Mouse (Mus musculus): ENCODE data around the gene Serpina1f. TPM values are rescaled to one million over a fixed set of nuclear protein-coding genes. Genes with fewer than 3 reads are reported as not detected.
A peak's percentile ranks its signal among the peaks of the same experiment; 100 is the strongest.
"Not testable (repeated sequence)": the region's sequence is repeated elsewhere in the genome, so short reads cannot be mapped to it uniquely, and the experiment has no call there.

Gene Serpina1f
- polyA plus RNA-seq, 1 experiment from 2014 or later, result not detected

- no peaks in the 10 kb centered on the region for H3K4me1 ChIP-seq (ENCODE audit: control insufficient read depth, insufficient read depth, low read length)
- H3K4me3 ChIP-seq (ENCODE audit: low read depth, low read length), result no peak overlapping the region
- ATAC-seq (ENCODE audit: low FRiP score), result no peak
- no peak overlapping the region for H3K9ac ChIP-seq (ENCODE audit: low read length)
- H3K27ac ChIP-seq (ENCODE audit: low read depth, low read length), result no peak overlapping the region
- no peaks in the 10 kb centered on the region for H3K36me3 ChIP-seq (ENCODE audit: control insufficient read depth, insufficient read depth, low read length)
- WGBS, result 88% methylated on average over 2 of the region's 2 CpGs
- H3K4me2 ChIP-seq, result no peak overlapping the region
- no peaks in the 10 kb centered on the region for H3K9me3 ChIP-seq (ENCODE audit: control insufficient read depth, low read length)
- no peak for DNase-seq (ENCODE audit: low spot score, missing footprints)
- no peaks in the 10 kb centered on the region for H3K27me3 ChIP-seq (ENCODE audit: control insufficient read depth, insufficient read depth, low read length)
Observed at GRCm38 (mm10) chr12:103673179-103673578, 22.1 kb downstream of the Serpina1f start.

GRCm38 (mm10) chr12:103671483-103671882 lies 23.8 kb downstream of the Serpina1f start:
- H3K36me3 ChIP-seq (ENCODE audit: control insufficient read depth, insufficient read depth, low read length), result no peaks in the 10 kb centered on the region
- WGBS, result 81% methylated on average over 3 of the region's 3 CpGs
- H3K9ac ChIP-seq (ENCODE audit: low read length), result no peak overlapping the region
- no peak overlapping the region for H3K4me2 ChIP-seq
- no peaks in the 10 kb centered on the region for H3K9me3 ChIP-seq (ENCODE audit: control insufficient read depth, low read length)
- no peaks in the 10 kb centered on the region for H3K4me1 ChIP-seq (ENCODE audit: control insufficient read depth, insufficient read depth, low read length)
- DNase-seq (ENCODE audit: low spot score, missing footprints) (no peak), ATAC-seq (ENCODE audit: low FRiP score) (no peak)
- H3K27me3 ChIP-seq (ENCODE audit: control insufficient read depth, insufficient read depth, low read length), result no peaks in the 10 kb centered on the region
- no peak overlapping the region for H3K4me3 ChIP-seq (ENCODE audit: low read depth, low read length)
- no peak overlapping the region for H3K27ac ChIP-seq (ENCODE audit: low read depth, low read length)

DNA sequence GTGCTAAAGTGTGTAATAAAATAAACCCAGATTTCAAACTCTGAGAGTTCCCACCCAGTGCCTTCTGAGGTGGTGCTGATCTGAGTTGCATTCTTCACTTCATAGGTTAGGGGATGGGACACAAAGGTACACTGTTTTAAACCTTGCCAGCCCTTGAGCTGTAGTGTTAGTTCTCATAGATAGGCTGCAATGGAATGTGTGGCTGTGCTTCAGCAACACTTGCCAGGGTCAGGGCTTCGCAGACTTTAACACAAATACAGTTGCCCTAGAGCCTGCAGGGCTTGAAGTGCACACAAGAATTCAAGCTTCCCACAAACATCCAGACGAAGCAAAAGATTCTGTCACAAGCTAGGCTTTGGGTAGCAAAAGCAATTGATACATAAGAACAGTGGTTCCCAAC lies 24.4 kb downstream of the Serpina1f start:
- Histone ChIP-seq H3K9me3 (ENCODE audit: control insufficient read depth, low read length) (no peaks in the 10 kb centered on the region), H3K27ac (ENCODE audit: low read depth, low read length) (no peak overlapping the region), H3K4me2 (no peak overlapping the region), H3K4me1 (ENCODE audit: control insufficient read depth, insufficient read depth, low read length) (no peaks in the 10 kb centered on the region), H3K36me3 (ENCODE audit: control insufficient read depth, insufficient read depth, low read length) (no peaks in the 10 kb centered on the region), H3K4me3 (ENCODE audit: low read depth, low read length) (no peak overlapping the region), H3K27me3 (ENCODE audit: control insufficient read depth, insufficient read depth, low read length) (no peaks in the 10 kb centered on the region), H3K9ac (ENCODE audit: low read length) (no peak overlapping the region)
- 83% methylated on average over 2 of the region's 2 CpGs for WGBS
- DNase-seq (ENCODE audit: low spot score, missing footprints), result no peak
- no peak for ATAC-seq (ENCODE audit: low FRiP score)

DNA sequence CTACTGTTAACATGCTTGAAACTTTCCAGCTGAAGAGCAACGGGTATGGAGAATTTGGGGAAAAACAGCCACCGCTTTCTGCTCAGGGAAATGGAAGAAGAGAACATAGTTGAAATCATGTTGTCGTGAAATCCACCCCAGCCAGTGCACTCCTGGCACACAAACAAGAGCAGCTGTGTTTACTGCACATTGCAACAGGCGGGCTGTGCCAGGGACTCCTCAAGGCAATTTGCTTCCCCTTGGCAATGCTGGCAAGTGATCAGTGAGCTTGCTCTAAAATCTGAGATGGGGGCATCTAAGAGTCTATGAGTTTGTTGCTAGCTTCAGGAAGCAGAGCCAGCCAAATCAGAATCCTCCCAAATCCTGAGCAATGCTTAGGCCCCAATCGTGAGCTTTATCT lies 25.0 kb downstream of the Serpina1f start:
- Histone ChIP-seq H3K36me3 (ENCODE audit: control insufficient read depth, insufficient read depth, low read length) (no peaks in the 10 kb centered on the region), H3K4me2 (no peak overlapping the region), H3K4me1 (ENCODE audit: control insufficient read depth, insufficient read depth, low read length) (no peaks in the 10 kb centered on the region), H3K9ac (ENCODE audit: low read length) (no peak overlapping the region), H3K4me3 (ENCODE audit: low read depth, low read length) (no peak overlapping the region), H3K9me3 (ENCODE audit: control insufficient read depth, low read length) (no peaks in the 10 kb centered on the region), H3K27ac (ENCODE audit: low read depth, low read length) (no peak overlapping the region), H3K27me3 (ENCODE audit: control insufficient read depth, insufficient read depth, low read length) (no peaks in the 10 kb centered on the region)
- DNase-seq (ENCODE audit: low spot score, missing footprints), result peak; percentile 23
- ATAC-seq (ENCODE audit: low FRiP score), result no peak
- 82% methylated on average over 5 of the region's 5 CpGs for WGBS

- ATAC-seq (ENCODE audit: low FRiP score), result no peak
- no peak for DNase-seq (ENCODE audit: low spot score, missing footprints)
- H3K9ac ChIP-seq (ENCODE audit: low read length), result no peak overlapping the region
- H3K4me2 ChIP-seq, result no peak overlapping the region
- H3K4me1 ChIP-seq (ENCODE audit: control insufficient read depth, insufficient read depth, low read length), result no peaks in the 10 kb centered on the region
- no peaks in the 10 kb centered on the region for H3K9me3 ChIP-seq (ENCODE audit: control insufficient read depth, low read length)
- 89% methylated on average over 3 of the region's 3 CpGs for WGBS
- no peaks in the 10 kb centered on the region for H3K36me3 ChIP-seq (ENCODE audit: control insufficient read depth, insufficient read depth, low read length)
- H3K4me3 ChIP-seq (ENCODE audit: low read depth, low read length), result no peak overlapping the region
- no peaks in the 10 kb centered on the region for H3K27me3 ChIP-seq (ENCODE audit: control insufficient read depth, insufficient read depth, low read length)
- H3K27ac ChIP-seq (ENCODE audit: low read depth, low read length), result no peak overlapping the region
Observed at GRCm38 (mm10) chr12:103665286-103665685, 30.0 kb downstream of the Serpina1f start.

DNA sequence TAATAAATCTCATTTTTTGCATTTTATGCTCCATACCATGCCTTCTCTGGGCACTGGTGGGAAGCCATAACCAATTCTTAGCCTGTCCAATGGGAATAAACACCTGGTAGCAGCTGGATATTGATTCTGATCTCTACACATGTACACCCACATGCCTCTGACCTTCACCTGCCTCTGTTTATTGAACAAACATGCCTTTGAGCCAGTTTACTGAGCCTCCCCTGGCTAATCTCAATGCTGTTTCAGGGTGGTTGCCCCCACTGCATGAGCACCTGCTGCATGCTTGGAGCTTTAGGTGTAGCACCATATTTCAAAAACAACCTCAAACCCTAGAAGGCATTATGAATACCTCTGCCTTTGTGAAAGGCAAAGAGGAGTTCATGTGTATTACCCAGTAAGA lies 33.3 kb downstream of the Serpina1f start:
- DNase-seq (ENCODE audit: low spot score, missing footprints); H3K36me3 ChIP-seq (ENCODE audit: control insufficient read depth, insufficient read depth, low read length); H3K4me2 ChIP-seq; ATAC-seq (ENCODE audit: low FRiP score); H3K4me1 ChIP-seq (ENCODE audit: control insufficient read depth, insufficient read depth, low read length); H3K27ac ChIP-seq (ENCODE audit: low read depth, low read length); H3K4me3 ChIP-seq (ENCODE audit: low read depth, low read length); H3K27me3 ChIP-seq (ENCODE audit: control insufficient read depth, insufficient read depth, low read length); H3K9me3 ChIP-seq (ENCODE audit: control insufficient read depth, low read length); H3K9ac ChIP-seq (ENCODE audit: low read length): not testable (repeated sequence)

DNA sequence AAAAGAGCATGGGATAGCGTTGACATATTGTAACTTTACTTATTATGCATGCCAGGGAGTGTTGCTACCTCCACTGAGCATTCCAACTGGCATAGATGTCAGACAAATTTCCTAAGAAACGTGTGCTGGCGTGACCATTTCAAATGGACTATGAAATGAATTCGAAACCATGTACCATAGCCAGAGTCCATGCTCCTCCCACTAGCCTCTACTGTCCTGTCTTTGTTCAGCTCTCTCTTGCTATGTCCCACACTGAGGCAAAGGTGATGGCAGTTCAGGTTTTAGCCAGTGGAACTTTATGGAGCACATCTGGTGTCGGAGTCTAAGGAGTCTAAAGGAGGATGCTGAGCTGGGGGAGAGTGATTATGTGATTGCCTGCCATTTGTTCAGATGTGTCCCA lies 35.3 kb downstream of the Serpina1f start:
- no peaks in the 10 kb centered on the region for H3K27me3 ChIP-seq (ENCODE audit: control insufficient read depth, insufficient read depth, low read length)

GRCm38 (mm10) chr12:103659171-103659570 lies 36.2 kb downstream of the Serpina1f start:
- WGBS, result 84% methylated on average over 2 of the region's 2 CpGs
- no peak overlapping the region for H3K27ac ChIP-seq (ENCODE audit: low read depth, low read length)
- no peaks in the 10 kb centered on the region for H3K9me3 ChIP-seq (ENCODE audit: control insufficient read depth, low read length)
- ATAC-seq (ENCODE audit: low FRiP score) (no peak), DNase-seq (ENCODE audit: low spot score, missing footprints) (no peak)
- H3K9ac ChIP-seq (ENCODE audit: low read length), result no peak overlapping the region
- H3K36me3 ChIP-seq (ENCODE audit: control insufficient read depth, insufficient read depth, low read length), result no peaks in the 10 kb centered on the region
- H3K4me3 ChIP-seq (ENCODE audit: low read depth, low read length), result no peak overlapping the region
- no peak overlapping the region for H3K4me2 ChIP-seq
- H3K4me1 ChIP-seq (ENCODE audit: control insufficient read depth, insufficient read depth, low read length), result no peaks in the 10 kb centered on the region
- no peaks in the 10 kb centered on the region for H3K27me3 ChIP-seq (ENCODE audit: control insufficient read depth, insufficient read depth, low read length)

More for the DNA sequence above, 35.3 kb downstream of the Serpina1f start:
- Histone ChIP-seq H3K36me3 (ENCODE audit: control insufficient read depth, insufficient read depth, low read length) (no peaks in the 10 kb centered on the region), H3K27ac (ENCODE audit: low read depth, low read length) (no peak overlapping the region), H3K4me3 (ENCODE audit: low read depth, low read length) (no peak overlapping the region), H3K4me2 (no peak overlapping the region), H3K9ac (ENCODE audit: low read length) (no peak overlapping the region), H3K9me3 (ENCODE audit: control insufficient read depth, low read length) (no peaks in the 10 kb centered on the region), H3K4me1 (ENCODE audit: control insufficient read depth, insufficient read depth, low read length) (no peaks in the 10 kb centered on the region)
- ATAC-seq (ENCODE audit: low FRiP score) (no peak), DNase-seq (ENCODE audit: low spot score, missing footprints) (no peak)
- 91% methylated on average over 5 of the region's 5 CpGs for WGBS

DNA sequence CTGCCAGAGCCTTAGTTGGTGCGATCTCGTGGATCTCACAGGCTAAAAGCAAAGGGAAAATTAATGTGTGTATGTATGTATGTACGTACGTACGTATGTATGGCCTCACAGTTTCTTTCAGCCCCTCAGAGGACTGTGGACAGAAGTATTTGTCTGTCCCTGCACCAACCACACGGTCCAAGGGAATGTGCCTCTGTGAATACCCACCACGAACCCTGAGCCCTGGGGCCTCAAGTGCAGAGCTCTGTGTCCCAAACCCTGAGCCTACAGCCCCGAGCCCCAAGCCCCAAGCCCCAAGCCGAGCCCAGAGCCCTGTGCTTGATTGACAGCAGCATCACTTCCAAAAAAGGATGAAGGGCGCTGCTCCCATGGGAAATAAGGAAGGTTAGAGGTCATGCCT lies 37.3 kb downstream of the Serpina1f start:
- DNase-seq (ENCODE audit: low spot score, missing footprints), result no peak
- Histone ChIP-seq H3K9ac (ENCODE audit: low read length) (no peak overlapping the region), H3K27me3 (ENCODE audit: control insufficient read depth, insufficient read depth, low read length) (no peaks in the 10 kb centered on the region), H3K27ac (ENCODE audit: low read depth, low read length) (no peak overlapping the region), H3K4me2 (no peak overlapping the region), H3K9me3 (ENCODE audit: control insufficient read depth, low read length) (no peaks in the 10 kb centered on the region), H3K4me1 (ENCODE audit: control insufficient read depth, insufficient read depth, low read length) (no peaks in the 10 kb centered on the region), H3K36me3 (ENCODE audit: control insufficient read depth, insufficient read depth, low read length) (no peaks in the 10 kb centered on the region), H3K4me3 (ENCODE audit: low read depth, low read length) (no peak overlapping the region)
- WGBS, result 86% methylated on average over 10 of the region's 10 CpGs
- no peak for ATAC-seq (ENCODE audit: low FRiP score)

All from midbrain, embryonic 11.5 days (tissue).